Mouse (Mus musculus): ENCODE results near the gene Gpx4.

DNA sequence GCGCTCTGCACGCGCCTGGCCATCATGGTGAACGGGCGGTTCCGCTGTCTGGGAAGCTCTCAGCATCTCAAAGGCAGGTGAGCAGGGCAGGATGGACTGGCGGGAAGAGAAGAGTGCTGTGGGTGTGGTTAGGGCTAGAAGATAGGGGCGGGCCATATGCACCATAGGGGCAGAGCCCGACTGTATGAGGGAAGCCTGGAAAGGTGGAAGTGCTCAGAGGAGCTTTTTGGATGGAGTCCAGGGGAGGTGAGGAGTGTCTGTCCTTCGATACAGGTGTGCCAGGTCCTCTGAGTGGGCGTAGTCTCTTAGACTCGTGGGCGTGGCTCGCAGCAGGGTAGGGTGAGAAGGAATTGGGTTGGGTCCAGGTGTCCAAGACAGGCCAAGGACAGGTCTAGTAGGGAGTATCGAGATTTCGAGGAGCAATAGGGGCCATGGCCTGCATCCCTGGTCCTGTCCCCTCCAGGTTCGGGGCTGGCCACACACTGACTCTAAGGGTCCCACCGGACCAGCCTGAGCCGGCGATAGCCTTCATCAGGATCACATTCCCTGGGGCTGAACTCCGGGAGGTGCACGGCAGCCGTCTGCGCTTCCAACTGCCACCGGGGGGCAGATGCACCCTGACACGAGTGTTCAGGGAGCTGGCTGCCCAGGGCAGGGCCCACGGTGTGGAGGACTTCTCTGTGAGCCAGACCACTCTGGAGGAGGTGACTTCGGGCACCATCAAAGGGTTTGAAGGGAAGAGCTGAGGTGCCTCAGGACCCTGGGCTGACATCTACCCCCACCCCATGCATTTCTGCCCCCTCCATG, 32.3 kb upstream of the Gpx4 start:
- TF ChIP-seq CTCF (IDR thresholded peaks at IDR 0.05) (peak; percentile 51), POLR2A (IDR thresholded peaks at IDR 0.05; ENCODE audit: insufficient read depth, low read depth, low read length) (no peak)

Data from heart, adult 2 months (tissue).